Mouse (Mus musculus): Measurements from ENCODE around the gene Upf3a.

- TF ChIP-seq POLR2A (IDR thresholded peaks at IDR 0.05; ENCODE audit: insufficient read depth, low read length) (no peak), CTCF (IDR thresholded peaks at IDR 0.05; ENCODE audit: low read depth, low read length) (no peak), EP300 (IDR thresholded peaks at IDR 0.05; ENCODE audit: insufficient read depth, low read depth, low read length) (no peak)
Observed at GRCm38 (mm10) chr8:13799566-13799965, 14.2 kb downstream of the Upf3a start.
